Mouse (Mus musculus) heart, postnatal 10 days (tissue): ENCODE measurements around the gene Stpg3. TPM values are rescaled to one million over a fixed set of nuclear protein-coding genes. Genes with fewer than 3 reads are reported as not detected.

Source experiments
- DNase-seq, 2 experiments: peaks; one replicate each; pipeline ENCODE4 v3.0.0; 2021
- intact Hi-C: fragments of 180-260 bp; cut with DNase I; formaldehyde crosslinking; loops from one replicate; pipeline ENCODE4 v1.15.1; 2025
- total RNA-seq, 2 experiments: library from RNA; stranded (reverse); gene quantifications; 2 replicates each; pipeline ENCODE4 v1.2.3; 2021

Gene Stpg3
- total RNA-seq, 2 experiments from 2014 or later: not detected

DNA sequence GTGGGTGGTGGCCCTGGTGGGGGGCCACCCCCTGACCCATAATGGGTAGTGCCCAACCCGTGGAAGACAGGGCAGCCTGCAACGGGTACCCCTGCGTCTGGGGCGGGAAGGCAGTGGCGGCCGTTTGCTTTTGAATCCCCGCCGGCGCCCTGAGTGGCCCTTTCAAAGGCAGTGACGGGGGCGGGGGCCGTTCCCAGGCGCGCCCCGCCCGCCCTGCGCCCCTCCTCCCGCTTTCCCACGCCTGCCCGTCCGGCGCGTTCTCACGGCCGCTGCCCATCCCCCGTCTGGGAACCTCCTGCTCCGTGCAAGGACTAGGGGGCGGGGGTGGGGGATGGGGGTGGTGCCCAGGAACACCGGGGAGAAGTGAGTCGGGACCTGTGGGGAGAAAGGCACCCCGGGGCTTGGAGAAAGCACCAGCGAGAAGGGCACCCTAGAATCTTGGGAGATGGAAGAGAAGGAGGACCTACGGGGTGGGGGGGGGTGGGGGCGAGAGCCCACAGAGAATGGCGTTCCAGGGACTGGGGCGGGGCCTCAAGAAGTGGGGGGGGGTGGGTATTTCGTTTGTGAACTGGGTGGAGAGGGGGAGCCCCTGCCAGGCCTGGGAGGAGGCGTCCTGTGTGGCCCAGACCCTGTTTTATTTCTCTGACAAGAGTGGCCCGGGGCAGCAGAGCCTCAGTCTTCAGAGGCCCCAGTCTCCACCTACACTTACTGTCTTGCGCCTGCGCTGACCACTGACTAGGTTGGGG lies 46.3 kb downstream of the Stpg3 start:
- intact Hi-C loops: no loop called here
- peak; percentile 80 to 82 for DNase-seq

DNA sequence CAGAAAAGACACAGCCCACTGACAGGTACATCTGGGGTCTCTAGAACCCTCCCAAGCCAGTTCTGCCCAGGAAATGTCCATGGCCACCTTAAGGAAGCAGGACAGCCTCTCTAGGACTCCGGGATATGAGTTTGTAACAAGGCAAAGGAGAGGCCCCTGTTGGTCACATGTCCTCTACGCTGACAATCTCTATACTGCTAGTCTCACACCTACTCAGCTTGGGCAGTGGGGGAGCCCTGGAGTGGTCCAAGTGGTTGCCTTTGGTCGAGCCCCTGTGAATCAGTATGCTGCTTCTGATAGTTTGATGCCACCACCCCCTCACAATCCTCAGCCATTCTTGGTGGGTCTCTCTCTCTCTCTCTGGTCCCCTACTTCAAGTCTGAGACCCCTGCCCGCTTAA lies 47.0 kb downstream of the Stpg3 start:
- intact Hi-C loops: no loop called here
- DNase-seq: no peak

Other genes with a start within 250 kb of the Stpg3 start
- gene Mrpl41, start 239.5 kb downstream of the Stpg3 start, total RNA-seq: 10 to 100 TPM; 87.3 to 88.0 TPM
- gene Pnpla7, start 238.6 kb downstream of the Stpg3 start, total RNA-seq: 10 to 100 TPM; 19.5 to 20.5 TPM
- gene Nsmf, start 160.3 kb downstream of the Stpg3 start, total RNA-seq: 10 to 100 TPM; 37.5 to 39.1 TPM
- not detected for gene Entpd8, start 134.3 kb downstream of the Stpg3 start, total RNA-seq
- not detected for gene Noxa1, start 119.5 kb downstream of the Stpg3 start, total RNA-seq
- gene Nrarp, start 33.9 kb downstream of the Stpg3 start, total RNA-seq: 10 to 100 TPM; 23.9 to 25.1 TPM
- 1 to 10 TPM; 5.6 to 6.5 TPM for gene Tor4a, start 17.8 kb downstream of the Stpg3 start, total RNA-seq
- 10 to 100 TPM; 40.7 to 46.0 TPM for gene Nelfb, start 3.1 kb downstream of the Stpg3 start, total RNA-seq
- not detected for gene Fam166a, start 4.1 kb upstream of the Stpg3 start, total RNA-seq
- 100 to 1,000 TPM; 258 to 286 TPM for gene Tubb4b, start 10.1 kb upstream of the Stpg3 start, total RNA-seq
- not detected for gene Slc34a3, start 19.7 kb upstream of the Stpg3 start, total RNA-seq
- not detected for gene Rnf224, start 22.1 kb upstream of the Stpg3 start, total RNA-seq
- 1 to 10 TPM; 1.3 TPM for gene Rnf208, start 27.6 kb upstream of the Stpg3 start, total RNA-seq
- gene Cysrt1, start 27.8 kb upstream of the Stpg3 start, total RNA-seq: not detected
- gene AL732309.1, start 32.2 kb upstream of the Stpg3 start, total RNA-seq: 1 to 10 TPM; 1.4 to 1.7 TPM
- 10 to 100 TPM; 16.4 to 18.2 TPM for gene Tmem203, start 40.8 kb upstream of the Stpg3 start, total RNA-seq
- gene Tprn, start 48.0 kb upstream of the Stpg3 start, total RNA-seq: 1 to 10 TPM; 5.0 to 7.5 TPM
- gene Ssna1, start 57.8 kb upstream of the Stpg3 start, total RNA-seq: 10 to 100 TPM; 49.4 to 55.2 TPM
- gene Anapc2, start 57.8 kb upstream of the Stpg3 start, total RNA-seq: 10 to 100 TPM; 48.6 to 54.0 TPM
- not detected for gene Tmem210, start 73.5 kb upstream of the Stpg3 start, total RNA-seq
- gene Lrrc26, start 75.3 kb upstream of the Stpg3 start, total RNA-seq: not detected
- gene Grin1, start 104.5 kb upstream of the Stpg3 start, total RNA-seq: not detected
- 10 to 100 TPM; 28.2 TPM for gene Man1b1, start 117.7 kb upstream of the Stpg3 start, total RNA-seq
- gene Dpp7, start 141.7 kb upstream of the Stpg3 start, total RNA-seq: 1 to 10 TPM; 3.6 to 3.8 TPM
- 1 to 10 TPM; 7.1 to 9.4 TPM for gene Uap1l1, start 151.0 kb upstream of the Stpg3 start, total RNA-seq
- gene Sapcd2, start 157.7 kb upstream of the Stpg3 start, total RNA-seq: 1 to 10 TPM; 2.8 to 4.7 TPM
- 10 to 100 TPM; 14.9 to 17.2 TPM for gene Entpd2, start 181.2 kb upstream of the Stpg3 start, total RNA-seq
- 10 to 100 TPM; 37.9 to 39.7 TPM for gene Npdc1, start 184.7 kb upstream of the Stpg3 start, total RNA-seq
- under 1 TPM in 1 of 2 experiments, not detected in 1; 0.12 TPM for gene Fut7, start 208.6 kb upstream of the Stpg3 start, total RNA-seq
- 10 to 100 TPM; 21.2 to 21.9 TPM for gene Abca2, start 214.1 kb upstream of the Stpg3 start, total RNA-seq
- gene Clic3, start 242.2 kb upstream of the Stpg3 start, total RNA-seq: 1 to 10 TPM; 3.3 to 3.7 TPM
- gene Paxx, start 246.5 kb upstream of the Stpg3 start, total RNA-seq: 10 to 100 TPM; 33.3 to 39.5 TPM